Mouse (Mus musculus) CH12F3 (cell line): ENCODE data around the gene Ubap2.

Source experiments
- in situ Hi-C: fragments of 300-500 bp; cut with MboI; formaldehyde crosslinking; loops from 2 replicates; pipeline ENCODE4 v1.14.3; 2020; ENCODE audit warnings: low sequenced_read_pairs

The Ubap2 gene

GRCm38 (mm10) chr4:41266350-41266749 is 8.6 kb downstream of the Ubap2 start:
- in situ Hi-C loops, result no loop called here

GRCm38 (mm10) chr4:41260691-41261090 is 14.3 kb downstream of the Ubap2 start:
- in situ Hi-C loops, result no loop called here

- in situ Hi-C loops, result no loop called here
These were observed 15.9 kb downstream of the Ubap2 start for GRCm38 (mm10) chr4:41259019-41259418.

GRCm38 (mm10) chr4:41257752-41258151 is 17.2 kb downstream of the Ubap2 start:
- in situ Hi-C loops, result no loop called here

GRCm38 (mm10) chr4:41255564-41256210 is 19.3 kb downstream of the Ubap2 start:
- in situ Hi-C loops, result no loop called here

GRCm38 (mm10) chr4:41253756-41254155 is 21.2 kb downstream of the Ubap2 start:
- in situ Hi-C loops, result no loop called here

- in situ Hi-C loops, result no loop called here
These were observed 29.5 kb downstream of the Ubap2 start for GRCm38 (mm10) chr4:41245408-41245807.

GRCm38 (mm10) chr4:41240916-41241315 is 34.0 kb downstream of the Ubap2 start:
- in situ Hi-C loops, result no loop called here

- in situ Hi-C loops, result no loop called here
These were observed 39.3 kb downstream of the Ubap2 start for GRCm38 (mm10) chr4:41235621-41236020.

- in situ Hi-C loops, result no loop called here
These were observed 48.6 kb downstream of the Ubap2 start for GRCm38 (mm10) chr4:41226351-41226750.

- in situ Hi-C loops, result no loop called here
These were observed 49.5 kb downstream of the Ubap2 start for GRCm38 (mm10) chr4:41225412-41225811.

- in situ Hi-C loops, result no loop called here
These were observed 66.9 kb downstream of the Ubap2 start for GRCm38 (mm10) chr4:41208050-41208449.

GRCm38 (mm10) chr4:41205751-41206150 is 69.2 kb downstream of the Ubap2 start:
- in situ Hi-C loops, result no loop called here

GRCm38 (mm10) chr4:41202135-41202534 is 72.8 kb downstream of the Ubap2 start:
- in situ Hi-C loops, result no loop called here

- in situ Hi-C loops, result no loop called here
These were observed 77.9 kb downstream of the Ubap2 start for GRCm38 (mm10) chr4:41196861-41197610.

GRCm38 (mm10) chr4:41195328-41195727 is 79.6 kb downstream of the Ubap2 start:
- in situ Hi-C loops, result no loop called here

GRCm38 (mm10) chr4:41192544-41193512 is 82.1 kb downstream of the Ubap2 start:
- in situ Hi-C loops, result no loop called here

GRCm38 (mm10) chr4:41189809-41190208 is 85.1 kb downstream of the Ubap2 start:
- in situ Hi-C loops, result no loop called here

- in situ Hi-C loops, result no loop called here
These were observed 94.9 kb downstream of the Ubap2 start for GRCm38 (mm10) chr4:41179825-41180725.

GRCm38 (mm10) chr4:41174631-41175030 is 100.3 kb downstream of the Ubap2 start:
- in situ Hi-C loops, result no loop called here
